Mouse (Mus musculus): ENCODE measurements around the gene Bcr.
A peak's percentile ranks its signal among the peaks of the same experiment; 100 is the strongest.
"Not testable (repeated sequence)": the region's sequence is repeated elsewhere in the genome, so short reads cannot be mapped to it uniquely, and the experiment has no call there.

Gene Bcr

GRCm38 (mm10) chr10:75060217-75060842 lies at the start of gene Bcr:
Bcr (plus strand) TSS chr10:75060592.
- peak; percentile 39 for DNase-seq (ENCODE audit: low read depth, low spot score)

- no peak for DNase-seq (ENCODE audit: low read depth, low spot score)
Observed at GRCm38 (mm10) chr10:75010704-75011103, 49.7 kb upstream of the Bcr start.

GRCm38 (mm10) chr10:75015465-75015864 lies 44.9 kb upstream of the Bcr start:
- no peak for DNase-seq (ENCODE audit: low read depth, low spot score)

- DNase-seq (ENCODE audit: low read depth, low spot score) = no peak
Observed at GRCm38 (mm10) chr10:75016481-75016880, 43.9 kb upstream of the Bcr start.

GRCm38 (mm10) chr10:75020271-75020670 lies 40.1 kb upstream of the Bcr start:
- DNase-seq (ENCODE audit: low read depth, low spot score) = no peak

- peak; percentile 56 for DNase-seq (ENCODE audit: low read depth, low spot score)
Observed at GRCm38 (mm10) chr10:75021138-75021537, 39.3 kb upstream of the Bcr start.

- no peak for DNase-seq (ENCODE audit: low read depth, low spot score)
Observed at GRCm38 (mm10) chr10:75026491-75026890, 33.9 kb upstream of the Bcr start.

GRCm38 (mm10) chr10:75028743-75029142 lies 31.6 kb upstream of the Bcr start:
- DNase-seq (ENCODE audit: low read depth, low spot score) = no peak

GRCm38 (mm10) chr10:75029677-75030076 lies 30.7 kb upstream of the Bcr start:
- DNase-seq (ENCODE audit: low read depth, low spot score) = no peak

- DNase-seq (ENCODE audit: low read depth, low spot score) = no peak
Observed at GRCm38 (mm10) chr10:75030234-75030633, 30.2 kb upstream of the Bcr start.

GRCm38 (mm10) chr10:75031345-75032114 lies 28.9 kb upstream of the Bcr start:
- no peak for DNase-seq (ENCODE audit: low read depth, low spot score)

- DNase-seq (ENCODE audit: low read depth, low spot score) = peak; percentile 34
Observed at GRCm38 (mm10) chr10:75032395-75032794, 28.0 kb upstream of the Bcr start, which contains the start of gene Rsph14. Rsph14 (minus strand) TSS chr10:75032586.

GRCm38 (mm10) chr10:75036883-75037379 lies 23.5 kb upstream of the Bcr start, which contains the start of gene Rab36:
Rab36 (plus strand) TSS chr10:75037058.
- DNase-seq (ENCODE audit: low read depth, low spot score) = peak; percentile 34

GRCm38 (mm10) chr10:75042060-75042459 lies 18.3 kb upstream of the Bcr start:
- DNase-seq (ENCODE audit: low read depth, low spot score) = not testable (repeated sequence)

GRCm38 (mm10) chr10:75044459-75044858 lies 15.9 kb upstream of the Bcr start:
- no peak for DNase-seq (ENCODE audit: low read depth, low spot score)

- DNase-seq (ENCODE audit: low read depth, low spot score) = no peak
Observed at GRCm38 (mm10) chr10:75045831-75046230, 14.6 kb upstream of the Bcr start.

GRCm38 (mm10) chr10:75048711-75049110 lies 11.7 kb upstream of the Bcr start:
- DNase-seq (ENCODE audit: low read depth, low spot score) = no peak

GRCm38 (mm10) chr10:75051364-75052074 lies 8.9 kb upstream of the Bcr start:
- no peak for DNase-seq (ENCODE audit: low read depth, low spot score)

- no peak for DNase-seq (ENCODE audit: low read depth, low spot score)
Observed at GRCm38 (mm10) chr10:75052902-75053301, 7.5 kb upstream of the Bcr start.

GRCm38 (mm10) chr10:75053655-75054054 lies 6.7 kb upstream of the Bcr start:
- no peak for DNase-seq (ENCODE audit: low read depth, low spot score)

- DNase-seq (ENCODE audit: low read depth, low spot score) = no peak
Observed at GRCm38 (mm10) chr10:75054125-75054524, 6.3 kb upstream of the Bcr start.

- DNase-seq (ENCODE audit: low read depth, low spot score) = no peak
Observed at GRCm38 (mm10) chr10:75055672-75056071, 4.7 kb upstream of the Bcr start.
